Mouse (Mus musculus): ENCODE measurements around the gene Tmem116. TPM values are rescaled to one million over a fixed set of nuclear protein-coding genes. Genes with fewer than 3 reads are reported as not detected.

Tmem116 gene
- total RNA-seq (2023), result 0.76 TPM

GRCm38 (mm10) chr5:121451644-121452025, at the start of gene Tmem116:
TSS of gene Tmem116 (plus strand) at chr5:121451893.

GRCm38 (mm10) chr5:121452026-121452869, 555 bp downstream of the Tmem116 start, which contains the start of gene Erp29:
TSS of gene Erp29 (minus strand) at chr5:121452506.

GRCm38 (mm10) chr5:121503231-121503630, 51.5 kb downstream of the Tmem116 start, which contains the start of gene Adam1b:
TSS of gene Adam1b (minus strand) at chr5:121503435.

GRCm38 (mm10) chr5:121544910-121545792, 93.5 kb downstream of the Tmem116 start, which contains the start of the genes Adam1a and Gm42878:
TSS of gene Adam1a (minus strand) at chr5:121545482.
TSS of gene Gm42878 (minus strand) at chr5:121545482.

GRCm38 (mm10) chr5:121545793-121546529, 94.3 kb downstream of the Tmem116 start, which contains the start of gene Mapkapk5:
TSS of gene Mapkapk5 (minus strand) at chr5:121545905.

Other genes starting within 250 kb of the Tmem116 start
- gene Rpl6, start 247.4 kb upstream of the Tmem116 start, total RNA-seq (2023), result 2,234 TPM
- gene Hectd4, start 231.7 kb upstream of the Tmem116 start, total RNA-seq (2023), result 71.8 TPM
- gene Trafd1, start 66.3 kb upstream of the Tmem116 start, total RNA-seq (2023), result 53.2 TPM
- 32.2 TPM for gene Naa25, start 54.0 kb upstream of the Tmem116 start, total RNA-seq (2023)
- gene Erp29, start 613 bp downstream of the Tmem116 start, total RNA-seq (2023), result 76.0 TPM
- not detected for gene Adam1b, start 51.5 kb downstream of the Tmem116 start, total RNA-seq (2023)
- gene Adam1a, start 93.6 kb downstream of the Tmem116 start, total RNA-seq (2023), result 7.4 TPM
- gene Gm42878, start 93.6 kb downstream of the Tmem116 start, total RNA-seq (2023), result 1.4 TPM
- 97.8 TPM for gene Mapkapk5, start 94.0 kb downstream of the Tmem116 start, total RNA-seq (2023)
- gene Aldh2, start 141.9 kb downstream of the Tmem116 start, total RNA-seq (2023), result 97.0 TPM
- gene Acad12, start 167.0 kb downstream of the Tmem116 start, total RNA-seq (2023), result 5.2 TPM
- gene Acad10, start 208.6 kb downstream of the Tmem116 start, total RNA-seq (2023), result 10.1 TPM
- 127 TPM for gene Brap, start 208.7 kb downstream of the Tmem116 start, total RNA-seq (2023)